Mouse (Mus musculus) fibroblast of lung, adult 2 months (primary cell): ENCODE results near the gene Tmem130.

ENCODE experiments used
- DNase-seq: peaks from one replicate; pipeline ENCODE4 v3.0.0-alpha.2; 2011; ENCODE audit warnings: low read depth

The Tmem130 gene

GRCm38 (mm10) chr5:144729216-144729615, 32.4 kb downstream of the Tmem130 start:
- no peak for DNase-seq

GRCm38 (mm10) chr5:144728237-144728636, 33.4 kb downstream of the Tmem130 start:
- DNase-seq, result no peak

- no peak for DNase-seq
Measured at GRCm38 (mm10) chr5:144727119-144727518, 34.5 kb downstream of the Tmem130 start.

- no peak for DNase-seq
Measured at GRCm38 (mm10) chr5:144725554-144725953, 36.1 kb downstream of the Tmem130 start.

GRCm38 (mm10) chr5:144724926-144725325, 36.7 kb downstream of the Tmem130 start:
- no peak for DNase-seq

- DNase-seq, result no peak
Measured at GRCm38 (mm10) chr5:144720281-144720680, 41.3 kb downstream of the Tmem130 start.

- DNase-seq, result no peak
Measured at GRCm38 (mm10) chr5:144719781-144720180, 41.8 kb downstream of the Tmem130 start.

- DNase-seq, result no peak
Measured at GRCm38 (mm10) chr5:144717186-144717585, 44.4 kb downstream of the Tmem130 start.

GRCm38 (mm10) chr5:144713371-144713770, 48.2 kb downstream of the Tmem130 start:
- no peak for DNase-seq

GRCm38 (mm10) chr5:144707603-144708002, 54.0 kb downstream of the Tmem130 start:
- no peak for DNase-seq

GRCm38 (mm10) chr5:144703464-144704368, 57.9 kb downstream of the Tmem130 start:
- no peak for DNase-seq

- no peak for DNase-seq
Measured at GRCm38 (mm10) chr5:144695289-144696060, 66.1 kb downstream of the Tmem130 start.

- no peak for DNase-seq
Measured at GRCm38 (mm10) chr5:144694161-144694560, 67.5 kb downstream of the Tmem130 start.

GRCm38 (mm10) chr5:144691421-144691820, 70.2 kb downstream of the Tmem130 start:
- DNase-seq, result no peak

GRCm38 (mm10) chr5:144688371-144688770, 73.2 kb downstream of the Tmem130 start:
- no peak for DNase-seq
